Mouse (Mus musculus) ES-Bruce4 (cell line): ENCODE measurements around the gene Sp110.
"Not testable (repeated sequence)": the region's sequence is repeated elsewhere in the genome, so short reads cannot be mapped to it uniquely, and the experiment has no call there.

Source experiments
- CTCF ChIP-seq: IDR thresholded peaks from one replicate; pipeline ENCODE4 v1.8.1; 2011; ENCODE audit warnings: low read depth, low read length
- EP300 ChIP-seq: IDR thresholded peaks from 2 replicates; pipeline ENCODE4 v1.6.1; 2011; ENCODE audit warnings: low read depth, low read length; ENCODE audit not compliant: insufficient read depth

- TF ChIP-seq CTCF, EP300: not testable (repeated sequence)
Observed at GRCm38 (mm10) chr1:85555261-85555660, 43.4 kb downstream of the Sp110 start.
